Mouse (Mus musculus): ENCODE results near the gene Timp2. TPM values are rescaled to one million over a fixed set of nuclear protein-coding genes. Genes with fewer than 3 reads are reported as not detected.

Gene Timp2
- total RNA-seq (2014; rRNA removed) (174 and 208 TPM in 2 replicates), polyA plus RNA-seq (2015; fragmentation: Nextera tagmentation; extraction: Ambion mirVana) (121 and 165 TPM in 2 replicates)

- no peak for TF ChIP-seq CTCF (IDR thresholded peaks at IDR 0.05; ENCODE audit: low read depth)
- Histone ChIP-seq H3K36me3 (ENCODE audit: insufficient read depth) (no peaks in the 10 kb centered on the region), H3K4me1 (ENCODE audit: insufficient read depth) (peaks cover 23% of the 10 kb centered on the region), H3K27me3 (ENCODE audit: insufficient read depth, low read length) (no peaks in the 10 kb centered on the region), H3K4me2 (ENCODE audit: low read depth) (peak within 1 kb of the TSS; percentile 86), H3K4me3 (ENCODE audit: low read depth, low read length) (peak within 1 kb of the TSS; percentile 80), H3K9ac (peak within 1 kb of the TSS; percentile 96), H3K9me3 (ENCODE audit: low read length) (no peaks in the 10 kb centered on the region), H3K27ac (ENCODE audit: low read depth, low read length) (peak within 1 kb of the TSS; percentile 94)
- ATAC-seq (0 out of 2 replicates have a peak, but pooled peaks have one; percentile 5), DNase-seq (no peak)
- 27% methylated on average over 6 of the region's 6 CpGs for WGBS
These were observed at the start of gene Timp2 for GRCm38 (mm10) chr11:118355640-118356039. TSS of gene Timp2 (minus strand) at chr11:118355740.

DNA sequence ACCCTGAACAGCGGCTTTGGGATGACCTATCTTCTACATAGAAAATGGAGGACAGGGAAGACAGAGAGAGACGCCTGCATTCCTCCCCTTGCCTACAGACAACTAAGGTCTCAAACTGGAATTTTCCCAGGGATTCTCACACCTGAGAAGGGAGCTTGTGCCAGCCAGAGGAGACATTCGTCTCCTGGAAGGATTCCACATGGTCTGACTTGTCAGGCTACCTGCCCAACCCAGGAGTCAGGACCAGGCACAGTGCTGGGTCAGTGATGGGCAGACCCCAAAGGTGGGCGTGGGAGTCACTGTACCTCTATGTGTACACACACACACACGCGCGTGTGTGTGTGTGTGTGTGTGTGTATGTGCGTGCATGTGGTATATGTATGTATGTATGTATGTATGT lies 49.8 kb upstream of the Timp2 start:
- H3K36me3 ChIP-seq (ENCODE audit: insufficient read depth) = peaks cover 39% of the 10 kb centered on the region
- WGBS = 97% methylated on average over 8 of the region's 8 CpGs
- no peak overlapping the region for H3K4me3 ChIP-seq (ENCODE audit: low read depth, low read length)
- no peak overlapping the region for H3K9ac ChIP-seq
- no peaks in the 10 kb centered on the region for H3K4me1 ChIP-seq (ENCODE audit: insufficient read depth)
- H3K27ac ChIP-seq (ENCODE audit: low read depth, low read length) = no peak overlapping the region
- TF ChIP-seq CTCF (IDR thresholded peaks at IDR 0.05; ENCODE audit: low read depth) = no peak
- DNase-seq = no peak
- no peaks in the 10 kb centered on the region for H3K27me3 ChIP-seq (ENCODE audit: insufficient read depth, low read length)
- no peak overlapping the region for H3K4me2 ChIP-seq (ENCODE audit: low read depth)
- no peak for ATAC-seq
- H3K9me3 ChIP-seq (ENCODE audit: low read length) = no peaks in the 10 kb centered on the region

- Histone ChIP-seq H3K27me3 (ENCODE audit: insufficient read depth, low read length) (no peaks in the 10 kb centered on the region), H3K9ac (no peak overlapping the region), H3K4me1 (ENCODE audit: insufficient read depth) (no peaks in the 10 kb centered on the region), H3K4me3 (ENCODE audit: low read depth, low read length) (no peak overlapping the region), H3K36me3 (ENCODE audit: insufficient read depth) (peaks cover 34% of the 10 kb centered on the region), H3K27ac (ENCODE audit: low read depth, low read length) (no peak overlapping the region), H3K9me3 (ENCODE audit: low read length) (no peaks in the 10 kb centered on the region), H3K4me2 (ENCODE audit: low read depth) (no peak overlapping the region)
- DNase-seq = no peak
- 79% methylated on average over 6 of the region's 6 CpGs for WGBS
- no peak for TF ChIP-seq CTCF (IDR thresholded peaks at IDR 0.05; ENCODE audit: low read depth)
- no peak for ATAC-seq
These were observed 48.7 kb upstream of the Timp2 start for GRCm38 (mm10) chr11:118403951-118404899.

- no peak for TF ChIP-seq CTCF (IDR thresholded peaks at IDR 0.05; ENCODE audit: low read depth)
- Histone ChIP-seq H3K4me1 (ENCODE audit: insufficient read depth) (no peaks in the 10 kb centered on the region), H3K27me3 (ENCODE audit: insufficient read depth, low read length) (no peaks in the 10 kb centered on the region), H3K4me3 (ENCODE audit: low read depth, low read length) (no peak overlapping the region), H3K36me3 (ENCODE audit: insufficient read depth) (peaks cover 26% of the 10 kb centered on the region), H3K9me3 (ENCODE audit: low read length) (no peaks in the 10 kb centered on the region), H3K27ac (ENCODE audit: low read depth, low read length) (no peak overlapping the region), H3K4me2 (ENCODE audit: low read depth) (no peak overlapping the region), H3K9ac (no peak overlapping the region)
- 92% methylated on average over 2 of the region's 2 CpGs for WGBS
- ATAC-seq (no peak), DNase-seq (no peak)
These were observed 47.6 kb upstream of the Timp2 start for GRCm38 (mm10) chr11:118403183-118403582.

- TF ChIP-seq CTCF (IDR thresholded peaks at IDR 0.05; ENCODE audit: low read depth) = peak; percentile 62
- H3K4me3 ChIP-seq (ENCODE audit: low read depth, low read length) = no peak within 1 kb of the TSS
- no peaks in the 10 kb centered on the region for H3K27me3 ChIP-seq (ENCODE audit: insufficient read depth, low read length)
- no peaks in the 10 kb centered on the region for H3K4me1 ChIP-seq (ENCODE audit: insufficient read depth)
- no peaks in the 10 kb centered on the region for H3K9me3 ChIP-seq (ENCODE audit: low read length)
- no peak within 1 kb of the TSS for H3K4me2 ChIP-seq (ENCODE audit: low read depth)
- H3K27ac ChIP-seq (ENCODE audit: low read depth, low read length) = peak within 1 kb of the TSS; percentile 45
- WGBS = 54% methylated on average over 7 of the region's 7 CpGs
- ATAC-seq = peak; percentile 87
- H3K9ac ChIP-seq = no peak within 1 kb of the TSS
- H3K36me3 ChIP-seq (ENCODE audit: insufficient read depth) = peaks cover 15% of the 10 kb centered on the region
- peak; percentile 58 for DNase-seq
These were observed 46.3 kb upstream of the Timp2 start, which contains the start of gene Lgals3bp for GRCm38 (mm10) chr11:118401760-118402280. TSS of gene Lgals3bp (minus strand) at chr11:118402092.

- H3K9ac ChIP-seq = no peak overlapping the region
- no peak for ATAC-seq
- no peak overlapping the region; the same call in 1 of the 2 replicates for H3K27ac ChIP-seq (ENCODE audit: low read depth, low read length)
- no peaks in the 10 kb centered on the region for H3K9me3 ChIP-seq (ENCODE audit: low read length)
- no peak overlapping the region for H3K4me3 ChIP-seq (ENCODE audit: low read depth, low read length)
- no peak for TF ChIP-seq CTCF (IDR thresholded peaks at IDR 0.05; ENCODE audit: low read depth)
- no peak overlapping the region for H3K4me2 ChIP-seq (ENCODE audit: low read depth)
- WGBS = 85% methylated on average over 4 of the region's 4 CpGs
- DNase-seq = no peak
- H3K36me3 ChIP-seq (ENCODE audit: insufficient read depth) = peaks cover 10% of the 10 kb centered on the region
- no peaks in the 10 kb centered on the region for H3K27me3 ChIP-seq (ENCODE audit: insufficient read depth, low read length)
- no peaks in the 10 kb centered on the region for H3K4me1 ChIP-seq (ENCODE audit: insufficient read depth)
These were observed 45.7 kb upstream of the Timp2 start for GRCm38 (mm10) chr11:118401195-118401594.

- TF ChIP-seq CTCF (IDR thresholded peaks at IDR 0.05; ENCODE audit: low read depth) = no peak
- H3K4me1 ChIP-seq (ENCODE audit: insufficient read depth) = no peaks in the 10 kb centered on the region
- H3K36me3 ChIP-seq (ENCODE audit: insufficient read depth) = peaks cover 5% of the 10 kb centered on the region; the same call in 1 of the 2 replicates
- DNase-seq = no peak
- 0 out of 2 replicates have a peak, but pooled peaks have one; percentile 24 for ATAC-seq
- H3K4me3 ChIP-seq (ENCODE audit: low read depth, low read length) = no peak overlapping the region
- no peak overlapping the region for H3K27ac ChIP-seq (ENCODE audit: low read depth, low read length)
- 49% methylated on average over 6 of the region's 6 CpGs for WGBS
- H3K27me3 ChIP-seq (ENCODE audit: insufficient read depth, low read length) = no peaks in the 10 kb centered on the region
- H3K9ac ChIP-seq = no peak overlapping the region
- no peaks in the 10 kb centered on the region for H3K9me3 ChIP-seq (ENCODE audit: low read length)
- H3K4me2 ChIP-seq (ENCODE audit: low read depth) = no peak overlapping the region
These were observed 45.0 kb upstream of the Timp2 start for GRCm38 (mm10) chr11:118400566-118400936.

Data from forebrain, postnatal 0 days (tissue).